Mouse (Mus musculus): Measurements from ENCODE around the gene Relt.
"Not testable (repeated sequence)": the region's sequence is repeated elsewhere in the genome, so short reads cannot be mapped to it uniquely, and the experiment has no call there.

Relt gene

DNA sequence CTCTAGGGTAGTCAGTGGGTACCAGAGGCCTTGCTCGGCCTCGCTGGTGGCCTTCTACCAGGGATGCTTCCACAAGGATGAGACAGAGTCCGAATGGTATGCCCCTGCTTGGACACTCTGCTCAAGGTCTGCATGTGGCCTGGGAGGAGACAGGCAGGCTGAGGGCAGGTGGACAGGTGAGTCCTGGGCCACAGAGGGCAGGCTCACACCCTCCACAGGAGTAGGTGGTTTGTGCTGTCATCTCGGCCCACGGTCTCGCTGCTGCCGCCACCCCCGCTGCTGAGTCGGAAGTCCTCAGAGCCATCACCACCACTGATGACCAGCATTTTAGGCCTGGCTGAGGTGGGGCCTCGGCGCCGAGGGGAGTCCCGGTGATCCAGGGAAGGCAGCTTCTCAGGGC is 10.0 kb upstream of the Relt start:
- no peak for DNase-seq

DNA sequence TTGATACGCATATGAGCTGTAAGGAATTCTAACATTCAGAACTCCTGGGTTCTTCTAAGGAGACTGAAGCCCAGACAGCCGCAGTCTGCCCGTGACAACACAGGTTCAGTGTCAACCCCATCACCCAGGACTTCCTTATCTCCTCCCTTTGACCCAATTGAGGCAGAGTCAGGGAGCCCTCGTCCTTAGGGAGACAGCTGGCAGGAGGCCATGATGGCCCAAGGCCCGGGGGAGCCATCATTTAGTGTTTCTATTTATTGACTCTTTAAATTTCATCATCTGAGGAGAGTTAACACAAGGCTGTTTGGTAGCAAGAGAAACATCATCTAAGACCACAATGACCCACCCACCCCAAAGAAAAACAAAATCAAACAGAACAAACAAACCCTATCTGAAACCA is 8.6 kb upstream of the Relt start:
- DNase-seq, result peak; percentile 61

- DNase-seq, result no peak
Measured at GRCm38 (mm10) chr7:100871355-100871754, 8.1 kb upstream of the Relt start.

GRCm38 (mm10) chr7:100869877-100870629 is 6.8 kb upstream of the Relt start:
- DNase-seq, result no peak

- no peak for DNase-seq
Measured at GRCm38 (mm10) chr7:100868551-100868950, 5.3 kb upstream of the Relt start.

GRCm38 (mm10) chr7:100867561-100867960 is 4.3 kb upstream of the Relt start:
- no peak for DNase-seq

GRCm38 (mm10) chr7:100866675-100867074 is 3.4 kb upstream of the Relt start:
- peak; percentile 76 for DNase-seq

DNA sequence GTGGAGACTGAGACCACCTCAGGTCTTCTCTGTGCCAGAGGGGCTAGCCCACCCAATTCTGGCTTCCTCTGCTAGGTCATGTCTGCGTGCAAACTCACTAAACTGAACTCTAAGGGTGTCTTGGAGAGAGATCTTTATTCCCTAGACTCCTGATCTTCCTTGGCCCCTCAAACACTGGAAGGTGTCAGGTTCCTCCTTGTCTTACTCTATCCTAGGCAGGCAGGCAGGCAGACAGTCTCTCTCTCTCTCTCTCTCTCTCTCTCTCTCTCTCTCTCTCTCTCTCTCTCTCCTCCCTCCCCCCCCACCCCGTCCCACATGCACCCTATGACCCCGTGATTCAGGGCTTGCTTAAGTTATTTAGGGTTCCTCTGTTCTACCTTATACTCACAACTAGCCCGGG is 893 bp downstream of the Relt start:
- no peak for DNase-seq

GRCm38 (mm10) chr7:100861209-100861608 is 2.0 kb downstream of the Relt start:
- no peak for DNase-seq

DNA sequence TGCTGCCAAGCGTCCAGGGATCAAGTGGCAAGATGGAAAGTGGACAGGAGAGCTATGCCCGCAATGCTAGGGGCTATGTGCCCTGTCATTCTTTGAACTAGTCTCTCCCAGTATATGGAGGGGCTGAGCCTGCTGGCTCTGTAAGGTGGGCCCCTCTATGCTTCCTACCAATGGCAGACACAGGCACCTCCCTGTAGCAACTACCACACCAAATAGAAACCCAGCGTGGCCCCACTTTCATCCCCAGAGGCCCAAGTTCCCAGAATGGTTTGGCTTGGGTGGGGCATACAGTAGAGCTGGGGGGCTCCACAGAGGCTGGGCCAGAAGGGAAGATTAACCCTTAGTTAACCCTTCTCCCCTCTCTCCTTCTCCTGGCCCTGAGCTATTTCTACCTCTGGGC is 2.8 kb downstream of the Relt start:
- no peak for DNase-seq

- DNase-seq, result peak; percentile 26
Measured at GRCm38 (mm10) chr7:100855795-100856573, 7.3 kb downstream of the Relt start.

DNA sequence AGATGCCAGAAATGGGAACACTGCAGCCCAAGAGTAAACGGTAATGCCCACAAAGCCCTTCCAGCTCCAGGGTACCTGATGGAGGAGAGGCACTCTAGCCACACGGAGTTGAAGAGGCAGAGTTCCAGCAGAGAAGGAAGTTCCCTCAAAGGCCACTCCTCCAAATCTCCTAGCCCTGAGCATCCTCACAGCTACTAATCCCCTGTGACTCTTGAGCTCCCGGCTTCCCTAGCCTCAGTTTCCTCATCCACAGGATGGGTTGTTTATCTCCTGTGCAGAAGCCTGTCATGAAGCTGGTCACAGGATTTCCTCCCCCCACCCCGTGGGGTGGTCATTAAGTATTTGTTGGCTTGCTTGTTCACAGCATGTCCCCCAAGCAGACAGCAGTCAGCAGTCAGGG is 7.9 kb downstream of the Relt start:
- DNase-seq, result no peak

DNA sequence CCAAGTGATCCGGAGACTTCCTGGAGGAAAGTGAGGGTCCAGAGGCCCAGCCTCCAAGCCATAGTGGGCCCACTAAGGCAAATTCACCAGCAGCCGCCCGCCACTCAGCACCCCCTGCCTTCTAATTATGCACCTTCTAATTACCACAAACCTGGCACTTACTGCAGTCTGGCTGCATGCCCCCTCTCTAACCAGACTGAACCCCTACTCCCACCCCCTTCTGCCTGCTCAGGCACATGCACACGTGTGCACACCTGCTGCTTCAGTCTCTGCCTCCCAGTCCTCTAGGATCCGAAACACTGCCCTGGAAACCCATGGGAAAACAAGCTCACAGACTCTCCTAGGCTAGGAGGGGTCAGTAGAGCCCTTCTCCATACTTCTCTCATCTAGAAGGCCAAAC is 8.4 kb downstream of the Relt start:
- no peak for DNase-seq

DNA sequence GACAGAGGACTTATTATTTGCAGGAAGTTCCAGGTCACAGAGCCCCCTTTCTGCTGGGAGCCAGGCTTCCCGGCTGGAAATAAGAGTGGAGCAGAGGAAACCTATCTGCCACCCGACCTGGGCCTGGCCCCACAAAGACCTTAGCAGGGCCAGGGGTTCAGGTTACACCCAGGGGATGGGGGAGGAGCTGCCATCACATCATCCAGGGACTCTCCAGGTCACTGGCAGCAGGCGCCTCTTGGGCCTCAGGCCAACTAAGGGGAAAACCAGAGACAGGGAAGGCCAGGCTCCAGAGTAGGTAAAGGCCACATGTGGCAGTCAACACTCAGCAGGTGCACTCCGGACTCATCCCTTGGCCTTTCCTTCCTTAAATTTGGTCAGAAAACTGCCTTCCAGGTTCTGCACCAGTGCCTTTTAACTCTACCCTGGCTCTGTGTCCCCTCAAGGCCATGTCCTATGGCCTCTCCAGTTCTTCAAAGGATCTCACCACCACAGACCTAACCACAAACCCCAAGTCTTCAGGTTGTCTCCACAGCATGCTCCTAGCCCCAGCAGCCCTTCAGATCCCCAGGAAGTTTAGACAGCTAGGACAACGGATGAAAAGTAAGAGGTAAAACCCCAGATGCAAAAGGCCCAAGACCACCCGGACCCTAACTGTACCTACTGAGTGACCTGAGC is 9.0 kb downstream of the Relt start:
- DNase-seq, result no peak

DNA sequence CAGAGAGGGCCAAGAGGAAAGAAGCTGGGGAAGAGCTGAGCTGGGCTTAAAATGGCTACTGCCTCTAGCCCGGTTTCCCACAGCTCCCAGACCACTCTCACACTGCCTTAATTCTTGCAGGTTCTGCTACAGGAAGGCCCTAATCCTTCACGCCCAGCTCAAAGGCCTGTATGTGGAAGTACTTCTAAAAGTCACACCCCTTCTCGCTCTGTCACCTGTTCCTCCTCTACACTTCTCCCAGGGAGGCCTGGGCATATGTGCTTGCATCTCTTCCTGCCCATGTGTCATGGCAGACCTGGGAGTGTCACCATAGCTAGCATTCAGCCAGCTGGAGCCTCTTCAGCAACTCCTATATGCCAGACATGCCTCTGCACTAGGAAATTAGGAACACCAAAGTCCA is 9.8 kb downstream of the Relt start:
- no peak for DNase-seq

DNA sequence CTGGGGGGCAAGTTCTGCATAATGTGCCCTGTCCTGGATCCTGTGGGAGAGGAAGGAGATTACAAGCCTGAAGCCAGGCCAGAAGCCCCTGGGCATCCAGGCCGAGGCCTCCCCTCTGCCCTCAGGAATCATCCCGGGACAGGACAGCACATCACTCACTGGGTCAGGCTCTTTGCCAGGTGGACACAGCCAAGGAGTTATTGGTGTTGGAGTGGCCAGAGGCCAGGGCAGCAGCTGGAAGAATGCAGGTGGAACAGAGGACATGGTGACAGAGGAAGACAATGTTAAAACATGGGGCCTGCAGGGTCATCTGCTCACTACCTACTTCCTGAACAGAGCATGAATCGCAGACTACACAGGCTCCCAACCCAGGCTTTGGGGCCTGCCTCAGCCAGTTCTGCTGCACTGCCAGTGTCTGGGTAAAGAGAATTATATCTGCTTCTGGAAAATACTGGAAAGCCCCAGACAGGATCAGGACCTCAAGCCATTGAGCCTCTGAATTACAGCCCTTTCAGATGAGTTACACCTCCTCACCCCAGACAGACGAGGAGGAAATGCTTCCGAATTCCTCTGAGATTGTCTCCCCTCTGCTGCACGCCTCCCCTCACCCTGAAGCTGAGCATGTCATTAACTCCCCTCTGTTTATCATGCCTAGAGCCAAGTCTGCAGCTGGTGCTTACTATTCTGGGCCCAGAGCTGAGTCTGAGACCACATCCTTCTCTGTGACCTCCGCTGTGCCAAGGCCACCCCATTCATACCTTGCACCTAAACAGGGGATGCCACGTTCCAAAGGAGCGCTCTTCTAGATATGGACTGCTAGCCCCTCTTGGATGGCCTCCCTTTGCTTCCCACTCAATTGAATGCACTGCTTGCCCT is 11.5 kb downstream of the Relt start:
- DNase-seq, result no peak

DNA sequence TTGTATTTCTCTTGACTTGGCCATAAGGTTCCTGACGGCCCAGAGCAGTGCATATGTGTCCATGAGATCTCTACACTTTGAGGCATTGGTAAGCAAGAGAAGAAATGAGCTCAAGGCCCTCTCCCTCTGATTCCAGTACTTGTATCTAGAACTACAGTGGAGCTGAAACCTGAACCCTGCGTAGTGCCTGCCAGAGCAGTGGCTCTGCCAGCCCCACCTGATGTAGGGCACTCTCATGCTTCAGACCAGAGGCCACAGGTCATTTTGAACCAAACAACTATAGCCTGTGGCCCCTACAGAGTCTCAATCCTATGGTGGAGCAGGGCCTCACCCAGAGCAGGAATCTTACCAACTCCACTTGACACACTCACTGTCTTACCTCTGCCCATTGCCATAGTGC is 13.7 kb downstream of the Relt start:
- DNase-seq, result no peak

GRCm38 (mm10) chr7:100848744-100849143 is 14.5 kb downstream of the Relt start:
- peak; percentile 82 for DNase-seq

GRCm38 (mm10) chr7:100847131-100847530 is 16.1 kb downstream of the Relt start:
- no peak for DNase-seq

- not testable (repeated sequence) for DNase-seq
Measured at GRCm38 (mm10) chr7:100846033-100846432, 17.2 kb downstream of the Relt start.

DNA sequence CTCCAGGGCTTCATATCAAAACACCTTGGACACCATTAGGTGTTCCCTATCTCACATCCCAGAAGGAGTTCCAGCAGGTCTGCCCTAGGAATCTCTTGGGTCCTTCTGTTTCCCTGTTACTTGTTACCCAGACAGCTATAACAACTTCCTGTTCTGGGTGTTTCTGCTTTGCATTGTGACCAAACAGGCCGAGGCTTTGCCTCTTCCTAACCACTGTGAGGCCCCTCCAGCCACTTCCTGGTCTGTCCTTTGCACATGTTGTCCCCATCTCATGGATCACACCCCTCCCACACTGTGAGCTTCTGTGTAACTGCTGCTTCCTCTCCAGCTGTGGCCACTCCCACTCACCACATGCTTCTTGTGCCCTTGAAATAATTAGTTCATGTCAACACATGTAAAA is 17.8 kb downstream of the Relt start:
- DNase-seq, result peak; percentile 57

- DNase-seq, result no peak
Measured at GRCm38 (mm10) chr7:100845026-100845400, 18.2 kb downstream of the Relt start.
